Mouse (Mus musculus) kidney, postnatal 0 days (tissue): ENCODE measurements at regions not wholly inside any gene's neighbourhood (a gene's known extent, or its start where the extent isn't known, plus 50 kb on each side); places are given as distances from the start of the nearest gene placed in this dataset.
A peak's percentile ranks its signal among the peaks of the same experiment; 100 is the strongest.
"Not testable (repeated sequence)": the region's sequence is repeated elsewhere in the genome, so short reads cannot be mapped to it uniquely, and the experiment has no call there.

Experiments
- ATAC-seq: fragments of 200-750 bp; cut with Nextera tagmentation; replicated peaks from 2 replicates; pipeline ENCODE4 v1.8.0; 2017; ENCODE audit warnings: low read depth, moderate number of reproducible peaks, moderate TSS enrichment, moderate library complexity; ENCODE audit not compliant: low FRiP score
- DNase-seq: peaks from one replicate; pipeline ENCODE4 v3.0.0-alpha.2; 2016; ENCODE audit warnings: low spot score
- H3K27ac ChIP-seq: fragments of 300-500 bp; sonication (generic); 2 replicates; pipeline ENCODE4 v1.5.1; 2014; ENCODE audit warnings: mild to moderate bottlenecking
- H3K27me3 ChIP-seq: fragments of 300-500 bp; sonication (generic); 2 replicates; pipeline ENCODE4 v1.6.1; 2014; ENCODE audit warnings: low read length, mixed read lengths; ENCODE audit not compliant: insufficient read depth
- H3K36me3 ChIP-seq: fragments of 300-500 bp; sonication (generic); 2 replicates; pipeline ENCODE4 v1.6.1; 2014; ENCODE audit warnings: low read length, mixed read lengths; ENCODE audit not compliant: insufficient read depth
- H3K4me1 ChIP-seq: fragments of 300-500 bp; sonication (generic); replicated peaks from 2 replicates; pipeline ENCODE4 v1.6.1; 2014; ENCODE audit warnings: antibody characterized with exemption, low read length, mixed read lengths; ENCODE audit not compliant: insufficient read depth
- H3K4me2 ChIP-seq: fragments of 300-500 bp; sonication (generic); 2 replicates; pipeline ENCODE4 v1.6.1; 2014; ENCODE audit warnings: mild to moderate bottlenecking, low read length, moderate library complexity, mixed read lengths
- H3K4me3 ChIP-seq: fragments of 300-500 bp; sonication (generic); replicated peaks from 2 replicates; pipeline ENCODE4 v1.5.1; 2014; ENCODE audit warnings: low read depth, low read length
- H3K9ac ChIP-seq: fragments of 300-500 bp; sonication (generic); 2 replicates; pipeline ENCODE4 v1.6.1; 2014; ENCODE audit warnings: low read depth, low read length
- H3K9me3 ChIP-seq: fragments of 300-500 bp; sonication (generic); replicated peaks from 2 replicates; pipeline ENCODE4 v1.6.1; 2016; ENCODE audit warnings: low read length, inconsistent platforms, mixed read lengths
- WGBS: fragments of 180-500 bp; shearing (Covaris S2); extraction: QIAGEN DNeasy Blood & Tissue Kit; methylation state at CpG from one replicate; pipeline ENCODE4 v1.1.7; 2014; 5-methylcytosine and 5-hydroxymethylcytosine counted together

GRCm38 (mm10) chr16:3334355-3334754, 256.5 kb upstream of the Olfr161 start:
- H3K4me2 ChIP-seq, ATAC-seq, H3K9ac ChIP-seq, H3K27ac ChIP-seq, H3K9me3 ChIP-seq, H3K4me3 ChIP-seq, H3K4me1 ChIP-seq, H3K36me3 ChIP-seq, DNase-seq, H3K27me3 ChIP-seq: not testable (repeated sequence)
- WGBS, result 70% methylated on average over 3 of the region's 5 CpGs

- not testable (repeated sequence) for H3K4me1 ChIP-seq, H3K9ac ChIP-seq, DNase-seq, H3K4me2 ChIP-seq, H3K27me3 ChIP-seq, H3K9me3 ChIP-seq, H3K27ac ChIP-seq, ATAC-seq, H3K36me3 ChIP-seq, H3K4me3 ChIP-seq
- 41% methylated on average over 3 of the region's 4 CpGs for WGBS
Measured at GRCm38 (mm10) chr16:3343372-3343771, 247.5 kb upstream of the Olfr161 start.

- H3K27me3 ChIP-seq, H3K27ac ChIP-seq, H3K9me3 ChIP-seq, H3K4me2 ChIP-seq, H3K4me3 ChIP-seq, DNase-seq, ATAC-seq, H3K9ac ChIP-seq, H3K36me3 ChIP-seq, H3K4me1 ChIP-seq: not testable (repeated sequence)
- WGBS, result no CpG with 5 or more reads among the region's 1 CpGs
Measured at GRCm38 (mm10) chr16:3344725-3345380, 246.0 kb upstream of the Olfr161 start.

DNA sequence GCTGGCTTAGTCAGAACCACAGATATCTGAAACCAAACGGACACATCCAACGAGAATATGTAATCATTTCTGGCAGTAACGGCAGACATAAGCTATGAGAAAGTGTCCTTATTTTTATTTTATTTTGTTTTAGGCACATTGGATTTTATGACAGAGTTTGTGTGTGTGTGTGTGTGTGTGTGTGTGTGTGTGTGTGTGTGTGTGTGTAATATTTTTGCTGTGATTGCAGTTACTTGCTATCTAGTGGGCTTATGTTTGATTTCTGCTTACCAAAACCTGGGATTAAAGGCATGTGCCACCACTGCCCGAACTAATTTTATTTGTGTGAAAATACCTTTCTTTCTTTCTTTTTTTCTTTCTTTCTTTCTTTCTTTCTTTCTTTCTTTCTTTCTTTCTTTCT, 241.5 kb upstream of the Olfr161 start:
- not testable (repeated sequence) for H3K36me3 ChIP-seq, H3K9me3 ChIP-seq, ATAC-seq, H3K4me3 ChIP-seq, H3K4me2 ChIP-seq, H3K27ac ChIP-seq, DNase-seq, H3K27me3 ChIP-seq, H3K9ac ChIP-seq, H3K4me1 ChIP-seq
- 80% methylated on average over 1 of the region's 4 CpGs for WGBS

DNA sequence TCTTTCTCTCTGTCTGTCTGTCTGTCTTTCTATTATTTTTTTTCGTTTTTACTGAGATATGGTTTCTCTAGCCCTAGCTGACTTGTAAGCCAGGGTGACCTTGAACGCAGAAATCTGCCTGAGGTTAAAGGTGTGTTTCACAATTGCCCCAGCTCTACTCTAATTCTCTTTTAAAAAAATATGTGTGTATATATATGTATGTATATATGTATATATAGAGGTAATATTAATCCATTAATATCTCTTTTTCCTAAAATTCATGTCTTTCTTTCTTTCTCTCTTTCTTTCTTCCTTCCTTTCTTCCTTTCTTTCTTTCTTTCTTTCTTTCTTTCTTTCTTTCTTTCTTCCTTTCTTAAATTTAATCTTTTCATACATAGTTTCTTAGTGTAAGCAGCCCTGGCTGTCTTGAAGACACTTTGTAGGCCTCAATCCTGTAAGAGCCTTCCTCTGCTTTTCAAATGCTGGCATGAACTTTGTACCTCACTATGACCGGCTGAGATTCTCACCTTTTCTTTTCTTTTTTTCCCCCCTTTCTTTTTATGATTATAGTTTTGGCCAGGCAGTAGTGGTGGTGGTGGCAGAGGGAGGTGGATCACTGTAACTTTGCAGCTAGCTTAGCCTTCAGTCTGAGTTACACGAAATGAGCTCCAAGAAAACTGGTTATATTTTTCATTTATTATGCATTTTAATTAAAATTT, 240.8 kb upstream of the Olfr161 start:
- H3K4me3 ChIP-seq, H3K27ac ChIP-seq, H3K9ac ChIP-seq, H3K4me1 ChIP-seq, H3K9me3 ChIP-seq, H3K27me3 ChIP-seq, H3K36me3 ChIP-seq, H3K4me2 ChIP-seq: not testable (repeated sequence)
- WGBS, result 34% methylated on average over 2 of the region's 4 CpGs
- DNase-seq (peak; percentile 31), ATAC-seq (peak; percentile 72)

DNA sequence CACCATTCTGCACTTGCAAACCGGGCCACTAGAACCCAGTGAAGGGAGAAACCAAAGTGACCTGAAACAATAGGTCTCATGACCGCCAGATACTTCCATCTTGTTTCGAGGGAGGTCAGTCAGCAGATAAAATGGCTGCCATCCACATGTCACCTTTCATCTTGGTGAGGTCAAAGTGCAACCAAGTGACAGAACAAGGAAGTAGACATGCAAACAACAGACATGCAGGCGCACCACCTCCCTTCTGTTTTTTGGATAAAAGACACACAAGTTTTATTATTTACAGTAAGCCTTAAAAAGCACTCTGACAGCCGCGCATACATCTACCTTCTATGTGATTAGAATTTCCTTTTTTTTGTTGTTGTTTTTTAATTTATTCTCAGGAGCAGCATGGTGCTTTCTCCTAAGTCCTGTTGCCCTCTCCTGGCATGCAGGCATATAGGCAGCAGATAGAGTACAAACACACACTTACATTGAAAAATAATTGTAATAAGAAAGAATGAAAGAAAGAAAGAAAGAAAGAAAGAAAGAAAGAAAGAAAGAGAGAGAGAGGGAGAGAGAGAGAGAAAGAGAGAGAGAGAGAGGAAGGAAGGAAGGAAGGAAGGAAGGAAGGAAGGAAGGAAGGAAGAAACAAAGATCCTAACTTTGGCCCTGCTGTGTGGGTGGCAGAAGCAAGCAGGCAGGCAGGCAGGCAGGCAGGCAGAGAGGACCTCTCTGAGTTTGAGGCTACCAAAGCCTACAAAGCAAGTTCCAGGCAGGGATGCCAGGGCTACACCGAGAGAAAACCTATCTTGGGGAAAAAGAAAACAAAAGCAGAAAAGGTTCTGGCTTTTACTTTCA, 240.0 kb upstream of the Olfr161 start:
- DNase-seq (peak; percentile 60), ATAC-seq (peak; percentile 91)
- H3K36me3 ChIP-seq, H3K9ac ChIP-seq, H3K4me2 ChIP-seq, H3K9me3 ChIP-seq, H3K4me1 ChIP-seq, H3K27ac ChIP-seq, H3K4me3 ChIP-seq, H3K27me3 ChIP-seq: not testable (repeated sequence)
- 82% methylated on average over 5 of the region's 7 CpGs for WGBS

- not testable (repeated sequence) for H3K36me3 ChIP-seq, H3K4me1 ChIP-seq, H3K9ac ChIP-seq, H3K27me3 ChIP-seq, H3K9me3 ChIP-seq, H3K4me3 ChIP-seq, H3K4me2 ChIP-seq, H3K27ac ChIP-seq
- DNase-seq (peak; percentile 0), ATAC-seq (peak; percentile 89)
- 81% methylated on average over 3 of the region's 3 CpGs for whole genome bisulfite sequencing
Measured at GRCm38 (mm10) chr16:3351508-3352046, 239.3 kb upstream of the Olfr161 start.
